Mouse (Mus musculus) Patski (cell line): Measurements from ENCODE around the gene Phactr4. TPM values are rescaled to one million over a fixed set of nuclear protein-coding genes. Genes with fewer than 3 reads are reported as not detected.

Experiments
- ATAC-seq: fragments of 100-300 bp; one replicate; pipeline ENCODE4 v1.8.0; 2021
- CTCF ChIA-PET: fragments of 350-600 bp; sonication (Branson Sonifier 250); formaldehyde crosslinking; loops from one replicate; lab custom pipeline; 2022; ENCODE audit warnings: inconsistent platforms; lab: Charles Lee
- POLR2A ChIA-PET: fragments of 350-600 bp; sonication (Branson Sonifier 250); formaldehyde crosslinking; loops from one replicate; lab custom pipeline; 2022; ENCODE audit warnings: antibody characterized with exemption, inconsistent platforms; lab: Charles Lee
- DNase-seq: peaks from one replicate; pipeline ENCODE4 v3.0.0-alpha.2; 2011; ENCODE audit warnings: low read depth, low spot score
- H3K27me3 ChIP-seq: fragments of 371-371 bp; one replicate; pipeline ENCODE4 v1.5.1; 2021
- CTCF ChIP-seq: fragments of 100-300 bp; IDR thresholded peaks from one replicate; pipeline ENCODE4 v1.5.1; 2021
- in situ Hi-C: fragments of 300-500 bp; cut with MboI; formaldehyde crosslinking; loops from 3 replicates; pipeline ENCODE4 v1.11.1; 2018; ENCODE audit warnings: low pct_unique_long_range_greater_than_20kb, mixed read lengths
- polyA plus RNA-seq: library from polyadenylated mRNA; unstranded; gene quantifications from one replicate; pipeline ENCODE4 v1.2.3, GENCODE M21; 2021

The Phactr4 gene
- polyA plus RNA-seq, 1 experiment from 2014 or later, result 60.4 TPM

DNA sequence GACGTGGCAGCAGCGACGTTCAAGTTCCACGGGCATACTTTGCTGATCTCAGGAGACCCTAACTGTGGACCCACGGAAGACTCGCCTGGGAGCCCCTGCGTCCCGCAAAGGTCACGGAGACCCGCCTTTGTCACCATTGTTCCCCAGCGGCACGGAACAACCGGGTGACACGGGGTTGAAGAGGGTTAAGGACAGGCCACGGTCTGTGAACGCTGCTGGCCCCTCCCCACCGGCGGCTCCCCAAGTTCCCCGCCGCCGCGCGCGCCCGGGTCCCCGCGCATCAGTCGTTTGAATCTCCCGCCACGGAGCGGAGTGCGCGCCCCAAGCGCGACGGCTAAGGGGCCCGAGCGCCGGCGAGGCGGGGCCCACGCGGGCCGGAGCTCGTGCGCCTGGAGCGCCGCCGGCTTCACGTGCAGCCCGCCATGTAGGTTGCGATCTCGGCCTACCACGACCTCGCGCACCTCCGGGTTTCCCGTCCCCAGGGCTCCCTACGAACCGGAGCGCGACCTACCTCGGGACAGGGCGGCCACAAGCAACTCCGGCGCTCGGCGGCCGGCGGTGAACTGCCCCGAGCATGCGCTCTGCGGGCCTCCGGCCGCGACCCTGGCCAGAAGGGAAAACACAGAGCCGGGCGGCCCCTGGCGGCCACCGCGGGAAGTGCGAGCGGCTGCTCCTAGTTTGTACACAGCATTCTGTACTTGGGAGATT is 77.0 kb downstream of the Phactr4 start:
- no peak for TF ChIP-seq CTCF
- ATAC-seq (peak; percentile 64), DNase-seq (no peak)
- POLR2A ChIA-PET, result interaction anchor here (0.7 to 1.4 kb wide), 7 partner anchors 13 to 169 kb away, joined by 3 to 4 read pairs (median 3); partner anchors contain the start of gene Trnau1ap
- in situ Hi-C loops, result loop anchor here (10.0 kb wide), 1 partner anchor 160 kb away; no protein-coding TSS in a partner anchor
- CTCF ChIA-PET, result interaction anchor here (1.0 to 1.8 kb wide), 2 partner anchors 36 to 54 kb away, joined by 3 to 7 read pairs; no protein-coding TSS in a partner anchor
- no peaks in the 10 kb centered on the region for H3K27me3 ChIP-seq

DNA sequence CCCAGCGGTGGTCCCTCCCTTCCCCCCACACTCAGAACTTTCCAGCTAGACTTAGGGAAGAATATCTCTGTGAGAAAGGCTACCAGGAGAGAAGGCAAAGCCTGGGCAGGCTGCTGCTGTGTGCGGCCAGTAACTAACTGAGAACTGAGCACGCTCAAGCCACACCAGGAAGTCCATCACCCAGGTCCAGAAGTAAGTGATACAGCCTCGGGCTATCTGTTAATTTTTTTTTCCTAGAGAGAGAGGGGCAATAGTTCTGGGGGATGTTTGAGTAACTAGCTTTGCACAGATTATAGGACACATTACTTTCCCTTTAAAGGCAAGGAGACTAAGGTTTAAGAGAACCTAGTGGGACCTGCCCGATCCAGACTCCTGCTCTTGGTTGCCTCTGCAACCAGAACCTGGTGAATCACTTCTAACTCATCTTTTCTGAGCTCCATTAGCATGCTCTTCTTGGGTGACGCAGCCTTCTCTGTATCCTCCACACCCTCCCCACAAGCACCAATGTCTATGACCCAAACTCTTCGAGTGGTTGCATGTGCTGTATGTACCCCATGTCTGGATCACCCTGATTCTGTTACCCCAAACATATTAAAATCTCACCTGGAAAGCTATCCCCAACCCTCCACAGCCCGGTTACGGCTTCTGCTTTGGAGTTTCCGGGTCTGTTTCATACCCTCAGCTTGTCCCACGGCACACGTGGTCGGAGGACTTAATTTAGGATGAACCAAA is 77.7 kb downstream of the Phactr4 start:
- DNase-seq (no peak), ATAC-seq (peak; percentile 35)
- H3K27me3 ChIP-seq, result no peaks in the 10 kb centered on the region
- in situ Hi-C loops, result loop anchor here (10.0 kb wide), 1 partner anchor 160 kb away; no protein-coding TSS in a partner anchor
- ChIA-PET POLR2A (interaction anchor here (0.7 to 1.4 kb wide), 7 partner anchors 12 to 170 kb away, joined by 3 to 4 read pairs (median 3); partner anchors contain the start of gene Trnau1ap), CTCF (interaction anchor here (1.0 to 1.8 kb wide), 2 partner anchors 35 to 53 kb away, joined by 3 to 7 read pairs; no protein-coding TSS in a partner anchor)
- TF ChIP-seq CTCF, result no peak

DNA sequence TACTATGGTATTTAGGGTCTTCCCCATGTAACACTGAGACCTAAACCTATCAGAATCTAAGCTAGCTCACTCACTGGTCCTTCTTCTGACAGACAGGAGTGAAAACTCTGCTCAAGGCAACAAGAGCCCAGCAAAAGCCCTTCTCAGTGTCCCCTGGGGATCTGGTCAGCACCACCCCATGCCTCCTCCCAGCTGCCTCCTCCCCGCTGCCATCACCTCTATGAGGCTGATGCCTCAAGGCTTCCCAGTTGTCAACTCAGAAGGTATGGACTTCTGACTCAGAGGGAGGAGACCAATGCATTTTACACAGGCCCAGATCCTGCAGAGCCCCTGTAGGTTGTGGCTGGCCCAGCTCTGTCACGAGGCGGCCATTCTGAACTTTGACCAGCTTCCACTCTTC is 80.8 kb downstream of the Phactr4 start:
- no peak for ATAC-seq
- in situ Hi-C loops, result loop anchor here (10.0 kb wide), 1 partner anchor 157 kb away; no protein-coding TSS in a partner anchor
- no peaks in the 10 kb centered on the region for H3K27me3 ChIP-seq
- no peak for DNase-seq
- no peak for TF ChIP-seq CTCF
- POLR2A ChIA-PET, result no interaction called here
- CTCF ChIA-PET, result interaction anchor here (1.0 to 1.4 kb wide), 3 partner anchors 8 to 123 kb away, joined by 3 to 4 read pairs (median 3); no protein-coding TSS in a partner anchor

DNA sequence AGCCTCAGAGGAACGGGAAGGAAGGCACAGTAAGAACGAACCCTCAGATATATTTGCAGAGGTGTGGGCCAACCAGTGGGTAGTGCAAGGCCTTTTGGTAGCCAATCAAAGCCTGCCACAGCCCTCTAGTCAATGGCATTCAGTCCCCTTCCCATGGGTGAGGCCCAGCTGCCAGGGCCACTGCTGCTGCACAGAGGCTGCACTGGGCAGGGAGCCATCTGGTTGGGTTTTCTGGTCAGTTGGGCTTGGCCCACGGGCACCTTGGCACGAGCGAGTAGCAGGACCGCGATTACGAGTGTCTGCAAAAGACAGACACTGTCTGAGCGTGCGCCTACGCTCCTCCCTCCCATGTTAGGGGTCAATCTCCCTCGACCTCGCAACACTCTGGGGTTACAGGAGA is 83.3 kb downstream of the Phactr4 start:
- POLR2A ChIA-PET, result interaction anchor here (1.3 kb wide), 1 partner anchor 9 kb away, joined by 6 read pairs; the partner anchor contains the start of gene Trnau1ap
- in situ Hi-C loops, result no loop called here
- no peak for DNase-seq

DNA sequence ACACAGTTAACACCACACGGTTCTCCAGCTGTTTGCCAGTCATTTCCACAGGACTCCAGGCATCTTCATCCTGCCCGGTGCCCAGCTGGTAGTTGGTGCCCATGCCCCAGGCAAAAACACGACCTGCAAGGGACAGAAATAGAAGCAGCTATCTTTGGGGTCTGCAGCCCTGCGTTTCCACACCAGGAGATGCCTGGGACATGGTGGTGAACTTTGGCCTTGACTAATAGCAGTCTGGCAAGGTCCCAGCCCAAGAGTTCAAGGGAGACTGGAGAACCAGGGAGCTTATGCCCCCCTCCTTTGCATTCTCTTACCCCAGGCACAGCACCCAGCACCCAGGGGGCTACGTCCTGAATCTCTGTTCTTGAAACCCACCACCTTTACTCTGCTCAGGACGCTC is 89.4 kb downstream of the Phactr4 start:
- no peak for ATAC-seq
- no peak for TF ChIP-seq CTCF
- ChIA-PET CTCF (interaction anchor here (1.1 to 1.4 kb wide), 2 partner anchors 9 to 123 kb away, joined by 3 to 4 read pairs; no protein-coding TSS in a partner anchor), POLR2A (interaction anchor here (0.9 kb wide), 1 partner anchor 12 kb away, joined by 3 read pairs; no protein-coding TSS in a partner anchor)
- in situ Hi-C loops, result no loop called here
- H3K27me3 ChIP-seq, result no peaks in the 10 kb centered on the region
- DNase-seq, result no peak

More for the DNA sequence above, 83.3 kb downstream of the Phactr4 start:
- ATAC-seq, result no peak
- TF ChIP-seq CTCF, result no peak
- CTCF ChIA-PET, result interaction anchor here (1.7 kb wide), 1 partner anchor 30 kb away, joined by 4 read pairs; no protein-coding TSS in a partner anchor
- H3K27me3 ChIP-seq, result no peaks in the 10 kb centered on the region

DNA sequence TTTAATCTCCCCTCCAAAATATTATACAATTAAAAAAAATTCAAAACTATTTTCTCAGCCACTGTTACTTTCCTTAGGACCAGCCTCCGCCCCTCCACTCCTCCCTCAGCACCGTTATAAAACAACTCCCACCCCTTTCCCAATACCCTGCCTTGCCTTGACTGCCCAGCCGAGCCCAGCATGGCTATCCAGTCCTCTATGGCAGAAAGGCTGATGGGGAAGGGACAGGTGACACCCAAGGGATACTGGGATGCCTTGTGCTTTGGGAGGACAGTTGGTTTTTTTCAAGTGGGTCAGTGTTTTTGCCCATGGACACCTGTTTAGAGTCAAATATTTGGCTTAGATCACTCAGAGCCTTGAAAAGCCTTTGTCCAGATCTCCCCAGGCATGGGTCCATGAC is 90.3 kb downstream of the Phactr4 start:
- TF ChIP-seq CTCF, result no peak
- CTCF ChIA-PET, result interaction anchor here (1.7 kb wide), 1 partner anchor 22 kb away, joined by 4 read pairs; no protein-coding TSS in a partner anchor
- in situ Hi-C loops, result no loop called here
- no peak for DNase-seq
- POLR2A ChIA-PET, result interaction anchor here (1.0 kb wide), 1 partner anchor 13 kb away, joined by 4 read pairs; no protein-coding TSS in a partner anchor
- ATAC-seq, result no peak
- H3K27me3 ChIP-seq, result no peaks in the 10 kb centered on the region

DNA sequence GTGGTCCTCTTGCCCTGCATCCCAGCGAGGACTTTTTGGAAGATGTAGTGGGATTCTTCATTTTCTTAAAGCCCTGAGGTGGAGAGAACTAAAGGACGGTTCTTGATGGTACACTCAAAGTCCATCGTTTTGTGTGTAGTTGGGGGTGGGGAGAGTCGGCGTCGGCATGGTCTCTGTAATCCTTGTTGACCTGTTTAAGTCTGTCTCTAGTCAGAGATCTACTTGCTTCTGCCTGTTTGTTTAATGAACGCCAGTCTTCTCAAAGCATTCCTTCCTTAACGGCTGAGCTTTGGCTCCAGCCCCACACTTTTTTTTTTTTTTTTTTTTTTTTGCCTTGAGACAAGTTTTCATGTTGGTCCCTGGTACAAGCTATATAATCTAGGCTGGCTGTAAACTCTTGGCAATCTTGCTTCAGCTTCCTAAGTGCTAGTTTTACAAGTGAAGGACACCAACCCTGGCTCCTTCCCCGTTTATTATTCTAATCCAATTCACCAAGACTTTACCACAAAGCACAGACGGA is 92.4 kb downstream of the Phactr4 start:
- TF ChIP-seq CTCF, result no peak
- no peaks in the 10 kb centered on the region for H3K27me3 ChIP-seq
- ATAC-seq, result no peak
- in situ Hi-C loops, result no loop called here
- ChIA-PET POLR2A (interaction anchor here (0.9 to 1.7 kb wide), 5 partner anchors 10 to 119 kb away, joined by 3 to 6 read pairs (median 4); no protein-coding TSS in a partner anchor), CTCF (interaction anchor here (2.3 kb wide), 1 partner anchor 20 kb away, joined by 9 read pairs; no protein-coding TSS in a partner anchor)
- DNase-seq, result no peak

DNA sequence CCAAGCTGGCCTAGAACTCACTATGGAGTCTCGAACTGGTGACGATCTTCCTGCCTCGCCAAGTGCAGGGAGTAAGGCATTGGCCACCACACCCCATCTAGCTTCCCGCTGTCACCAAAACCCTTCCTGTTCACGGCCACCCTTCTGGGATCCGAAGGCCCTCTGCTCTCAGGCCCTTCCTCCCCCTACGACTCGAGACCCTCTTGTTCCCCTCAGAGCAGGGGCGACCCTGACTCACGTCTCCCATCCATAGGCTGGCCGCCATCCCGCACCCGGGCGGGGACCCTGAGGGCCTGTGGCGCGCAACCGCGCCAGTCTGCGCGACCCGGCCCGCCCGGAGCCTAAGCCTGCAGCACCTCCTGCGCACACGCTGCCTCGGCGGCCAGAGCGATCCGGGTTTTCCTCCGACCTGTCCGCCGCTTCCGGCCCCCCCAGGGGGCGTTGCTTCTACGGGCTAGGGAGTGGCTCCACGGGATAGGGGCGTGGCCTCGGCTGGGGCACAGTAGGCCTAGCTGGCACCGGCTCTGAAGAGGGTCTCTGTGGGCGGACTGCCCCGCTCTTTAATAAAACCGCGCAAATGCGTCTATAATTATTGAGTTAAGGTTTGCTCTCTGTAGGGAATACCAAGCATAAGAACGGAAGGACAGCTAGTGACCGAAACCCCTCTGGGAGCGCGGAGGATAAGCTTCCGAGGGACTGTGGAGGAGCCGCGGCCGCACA is 93.0 kb downstream of the Phactr4 start, which contains the start of gene Trnau1ap:
Gene Trnau1ap, minus strand, starts transcription at position 424 of the 720 bp plus-strand sequence.
- POLR2A ChIA-PET, result interaction anchor here (0.9 to 1.7 kb wide), 5 partner anchors 10 to 119 kb away, joined by 3 to 6 read pairs (median 4); no protein-coding TSS in a partner anchor
- ATAC-seq (peak; percentile 78), DNase-seq (no peak)
- no peak for TF ChIP-seq CTCF
- CTCF ChIA-PET, result interaction anchor here (2.3 kb wide), 1 partner anchor 20 kb away, joined by 9 read pairs; no protein-coding TSS in a partner anchor
- H3K27me3 ChIP-seq, result no peaks in the 10 kb centered on the region
- in situ Hi-C loops, result no loop called here
